Mouse (Mus musculus): ENCODE measurements around the gene Trappc12. TPM values are rescaled to one million over a fixed set of nuclear protein-coding genes. Genes with fewer than 3 reads are reported as not detected.
A peak's percentile ranks its signal among the peaks of the same experiment; 100 is the strongest.

The Trappc12 gene
- polyA plus RNA-seq, 1 experiment from 2014 or later: 41.9 TPM

DNA sequence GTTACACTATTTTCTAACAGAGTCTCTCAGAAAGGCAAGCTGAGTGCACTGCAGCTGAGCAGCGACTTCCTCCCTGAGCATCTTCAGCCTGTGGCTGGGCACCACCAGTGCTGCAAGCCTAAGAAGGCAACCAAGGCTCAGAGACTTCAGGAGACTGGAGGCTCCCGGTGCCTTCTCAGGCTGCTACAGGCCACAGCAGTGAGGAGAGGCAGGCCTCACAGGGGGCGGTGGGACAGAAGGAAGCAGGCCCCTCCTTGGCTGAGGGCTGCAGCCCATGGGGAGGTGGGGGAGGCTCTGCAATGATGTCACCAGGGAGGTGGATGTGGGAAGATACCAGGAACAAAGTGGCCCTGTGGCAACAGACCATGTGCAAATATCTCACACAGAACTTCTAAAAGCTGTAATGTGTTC is 50.2 kb downstream of the Trappc12 start:
- no peaks in the 10 kb centered on the region for H3K27me3 ChIP-seq
- ATAC-seq (ENCODE audit: low FRiP score): peak; percentile 18; the same call in 1 of the 2 replicates
- peak overlapping the region; percentile 53 for H3K9ac ChIP-seq
- peaks cover 18% of the 10 kb centered on the region for H3K36me3 ChIP-seq
- 31% methylated on average over 3 of the region's 3 CpGs for WGBS
- no peak overlapping the region for H3K4me3 ChIP-seq
- H3K27ac ChIP-seq: peak overlapping the region; percentile 89
- H3K9me3 ChIP-seq: no peaks in the 10 kb centered on the region
- H3K4me2 ChIP-seq: no peak overlapping the region
- peaks cover 43% of the 10 kb centered on the region for H3K4me1 ChIP-seq (replicated peaks)

DNA sequence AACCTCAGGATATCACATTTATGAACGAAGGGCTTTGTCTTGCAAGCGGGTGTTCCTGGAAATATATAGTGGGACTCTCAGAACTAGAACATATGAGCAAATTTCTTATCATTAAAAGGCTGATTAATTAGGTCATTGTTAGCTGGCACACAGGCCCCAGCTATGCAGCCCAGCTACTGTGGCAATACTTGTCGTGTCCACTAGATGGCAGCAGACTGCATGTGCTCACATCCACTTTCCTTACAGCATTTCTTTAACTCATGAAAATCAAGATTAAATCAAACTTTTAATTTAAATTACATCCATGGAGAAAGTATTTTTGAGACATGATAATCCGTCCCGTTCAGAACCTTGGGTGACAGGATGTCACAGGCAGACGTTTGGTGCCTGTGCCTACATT is 50.6 kb downstream of the Trappc12 start:
- no peak overlapping the region for H3K4me3 ChIP-seq
- WGBS: 10% methylated on average over 6 of the region's 6 CpGs
- H3K4me1 ChIP-seq (replicated peaks): peaks cover 39% of the 10 kb centered on the region
- peaks cover 22% of the 10 kb centered on the region for H3K36me3 ChIP-seq
- H3K9me3 ChIP-seq: no peaks in the 10 kb centered on the region
- H3K9ac ChIP-seq: 0 out of 2 replicates have a peak overlapping the region, but pooled peaks have one; percentile 46
- peak; percentile 39; the same call in 1 of the 2 replicates for ATAC-seq (ENCODE audit: low FRiP score)
- H3K27ac ChIP-seq: peak overlapping the region; percentile 89
- H3K27me3 ChIP-seq: no peaks in the 10 kb centered on the region
- H3K4me2 ChIP-seq: no peak overlapping the region

DNA sequence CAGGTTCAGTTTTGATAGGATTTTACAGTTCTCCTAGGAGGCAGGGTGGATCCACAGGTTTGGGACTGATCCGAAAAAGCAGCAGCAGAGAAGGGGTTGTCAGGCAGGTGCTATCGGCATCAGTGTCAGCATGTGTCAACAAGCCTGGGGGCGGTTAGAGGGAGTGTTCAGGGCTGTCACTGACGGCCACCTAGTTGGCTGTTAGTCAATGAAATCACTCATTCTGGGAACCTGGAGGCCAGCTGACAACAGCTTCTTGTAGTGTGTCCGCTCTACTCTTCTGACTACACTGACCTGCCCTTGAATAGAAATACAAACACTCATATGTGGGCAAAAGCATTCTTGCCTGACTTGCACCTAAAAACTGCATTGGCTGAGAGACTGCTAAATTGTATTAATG is 51.2 kb downstream of the Trappc12 start:
- peaks cover 28% of the 10 kb centered on the region for H3K36me3 ChIP-seq
- H3K27ac ChIP-seq: peak overlapping the region; percentile 75
- no peak for ATAC-seq (ENCODE audit: low FRiP score)
- H3K9ac ChIP-seq: peak overlapping the region; percentile 58; the same call in 1 of the 2 replicates
- no peak overlapping the region for H3K4me3 ChIP-seq
- peaks cover 33% of the 10 kb centered on the region for H3K4me1 ChIP-seq (replicated peaks)
- H3K9me3 ChIP-seq: no peaks in the 10 kb centered on the region
- WGBS: 66% methylated on average over 5 of the region's 5 CpGs
- no peaks in the 10 kb centered on the region for H3K27me3 ChIP-seq
- no peak overlapping the region for H3K4me2 ChIP-seq

DNA sequence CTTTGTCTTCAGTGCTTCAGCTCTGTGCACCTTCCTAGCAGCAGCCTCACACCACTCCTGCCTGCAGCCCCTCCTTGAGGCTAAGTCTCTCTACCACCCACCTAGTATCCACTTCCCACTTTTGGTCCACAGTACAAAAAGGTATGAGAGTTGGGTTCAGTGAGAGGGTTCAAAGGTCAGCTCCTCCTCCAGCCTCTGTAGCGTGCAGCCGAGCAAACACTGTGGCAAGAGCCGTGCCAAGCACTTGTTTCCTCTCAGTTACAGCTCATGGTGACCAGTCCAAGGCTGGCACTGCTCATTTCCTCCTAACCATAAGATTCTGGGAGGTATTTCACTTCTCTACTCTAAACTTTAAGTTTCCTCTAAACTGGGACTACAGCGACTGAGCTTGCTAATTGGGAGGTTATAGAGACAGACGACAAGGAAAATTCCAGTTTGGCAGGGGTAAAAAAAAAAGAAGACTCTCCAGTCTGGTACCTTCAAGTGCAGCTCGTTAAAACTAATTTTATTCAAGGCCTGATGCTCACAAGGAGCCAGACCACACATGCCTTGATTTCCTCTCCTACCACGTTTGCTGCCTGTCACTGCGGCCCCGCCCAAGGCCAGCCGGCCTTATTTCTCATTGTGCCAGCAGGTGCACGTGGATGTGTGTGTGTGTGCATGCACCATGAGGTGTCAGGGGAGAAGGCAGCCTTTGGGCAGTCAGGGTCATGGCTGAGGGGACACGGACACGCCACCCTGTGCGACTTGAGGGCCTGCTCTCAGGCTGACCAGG is 52.3 kb downstream of the Trappc12 start:
- Histone ChIP-seq H3K4me3 (no peak overlapping the region), H3K9me3 (no peaks in the 10 kb centered on the region), H3K27ac (no peak overlapping the region; the same call in 1 of the 2 replicates), H3K9ac (no peak overlapping the region), H3K4me2 (no peak overlapping the region), H3K27me3 (no peaks in the 10 kb centered on the region), H3K4me1 (replicated peaks) (peaks cover 32% of the 10 kb centered on the region), H3K36me3 (peaks cover 34% of the 10 kb centered on the region)
- 69% methylated on average over 14 of the region's 14 CpGs for WGBS
- no peak for ATAC-seq (ENCODE audit: low FRiP score)

DNA sequence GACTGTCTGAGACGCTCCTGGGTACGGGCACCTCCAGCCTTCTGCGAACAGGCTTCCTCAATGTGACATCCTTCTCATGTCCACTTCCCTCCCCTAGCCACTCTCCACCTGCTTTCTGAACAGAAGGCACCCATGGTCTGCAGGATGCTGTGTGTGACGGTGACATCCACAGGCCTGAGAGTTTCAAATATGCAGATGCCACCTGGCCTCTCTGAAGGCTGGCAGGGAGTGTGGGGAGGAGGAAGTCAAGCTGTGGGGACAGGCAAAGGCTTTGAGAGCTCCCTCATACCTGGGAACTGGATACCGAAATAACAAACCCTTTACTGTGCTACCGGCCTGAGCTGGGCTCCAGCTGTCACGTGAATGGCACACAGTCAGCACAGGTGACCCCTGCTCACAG is 55.5 kb downstream of the Trappc12 start:
- H3K4me2 ChIP-seq: no peak overlapping the region
- no peaks in the 10 kb centered on the region for H3K27me3 ChIP-seq
- H3K4me3 ChIP-seq: no peak overlapping the region
- H3K27ac ChIP-seq: no peak overlapping the region
- no peaks in the 10 kb centered on the region for H3K9me3 ChIP-seq
- ATAC-seq (ENCODE audit: low FRiP score): no peak
- 90% methylated on average over 7 of the region's 7 CpGs for WGBS
- peaks cover 11% of the 10 kb centered on the region for H3K4me1 ChIP-seq (replicated peaks)
- peaks cover 60% of the 10 kb centered on the region for H3K36me3 ChIP-seq
- no peak overlapping the region; the same call in 1 of the 2 replicates for H3K9ac ChIP-seq

DNA sequence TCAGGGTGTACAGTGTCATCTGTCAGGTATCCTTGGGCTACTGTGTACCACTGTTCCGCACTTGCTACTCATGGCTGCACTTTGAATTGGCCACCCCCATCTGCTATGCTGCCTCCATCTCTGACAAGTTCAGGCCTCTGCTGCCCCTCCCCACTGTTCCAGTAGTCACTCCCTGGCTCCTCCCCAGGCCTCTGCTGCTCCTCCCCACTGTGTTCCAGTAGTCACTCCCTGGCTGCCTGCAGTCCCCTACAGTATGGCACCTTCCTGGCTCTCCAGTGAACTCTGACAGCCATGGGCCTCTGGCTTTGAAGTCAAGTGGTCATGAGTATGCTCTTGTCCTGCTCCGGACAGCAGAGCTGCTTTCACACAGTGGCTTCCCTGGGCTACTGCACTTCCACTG is 56.0 kb downstream of the Trappc12 start:
- Histone ChIP-seq H3K4me1 (replicated peaks) (peaks cover 7% of the 10 kb centered on the region), H3K27ac (no peak overlapping the region), H3K9me3 (no peaks in the 10 kb centered on the region), H3K36me3 (peaks cover 66% of the 10 kb centered on the region), H3K4me2 (no peak overlapping the region), H3K27me3 (no peaks in the 10 kb centered on the region), H3K9ac (no peak overlapping the region), H3K4me3 (no peak overlapping the region)
- 72% methylated on average over 2 of the region's 2 CpGs for WGBS
- ATAC-seq (ENCODE audit: low FRiP score): no peak

DNA sequence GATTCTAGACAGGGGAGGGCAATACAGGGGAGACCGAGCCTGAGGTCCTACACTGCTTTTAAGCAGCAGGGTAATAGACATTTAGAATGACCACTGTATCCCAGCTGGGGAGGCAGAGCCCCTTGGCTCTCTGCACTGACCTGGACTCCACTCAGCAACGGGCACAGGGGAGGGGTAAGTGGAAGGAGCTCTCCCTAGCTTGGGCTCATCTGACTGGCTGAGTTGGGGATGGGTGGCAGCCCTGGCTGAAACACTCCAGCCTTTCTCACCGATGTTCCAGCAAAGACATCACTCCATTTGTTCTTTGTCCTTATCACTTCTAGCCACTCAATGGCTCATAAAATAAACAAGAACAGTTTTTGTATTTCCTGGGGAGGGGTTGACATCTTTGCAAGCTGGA is 56.5 kb downstream of the Trappc12 start:
- H3K4me1 ChIP-seq (replicated peaks): peaks cover 3% of the 10 kb centered on the region; the same call in 1 of the 2 replicates
- 87% methylated on average over 3 of the region's 3 CpGs for WGBS
- no peaks in the 10 kb centered on the region for H3K9me3 ChIP-seq

DNA sequence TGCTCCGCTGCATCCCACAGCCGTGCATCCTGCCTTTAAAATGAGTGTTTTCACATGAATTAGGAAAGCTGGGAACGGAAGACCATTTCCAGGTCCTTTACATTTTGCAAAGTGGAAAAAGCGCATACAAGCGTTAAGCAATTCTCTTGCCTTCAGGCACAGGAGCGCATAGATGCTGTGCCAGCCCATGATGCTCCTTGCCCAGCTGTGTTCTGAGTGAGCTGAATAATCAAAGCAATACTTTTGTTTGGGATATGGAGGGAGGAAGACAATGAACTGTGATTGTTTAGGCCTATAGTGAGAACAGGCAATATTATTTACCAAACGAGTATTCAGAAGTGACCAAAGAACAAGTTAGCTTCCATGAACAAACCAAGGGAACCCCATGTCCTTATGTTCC is 59.5 kb downstream of the Trappc12 start:
- H3K36me3 ChIP-seq: peaks cover 66% of the 10 kb centered on the region
- ATAC-seq (ENCODE audit: low FRiP score): no peak
- no peak overlapping the region for H3K9ac ChIP-seq
- H3K4me2 ChIP-seq: no peak overlapping the region
- H3K9me3 ChIP-seq: no peaks in the 10 kb centered on the region
- H3K27me3 ChIP-seq: no peaks in the 10 kb centered on the region
- peaks cover 9% of the 10 kb centered on the region for H3K4me1 ChIP-seq (replicated peaks)
- H3K27ac ChIP-seq: no peak overlapping the region
- WGBS: 95% methylated on average over 7 of the region's 7 CpGs
- H3K4me3 ChIP-seq: no peak overlapping the region

More for the DNA sequence above, 56.5 kb downstream of the Trappc12 start:
- H3K9ac ChIP-seq: no peak overlapping the region
- ATAC-seq (ENCODE audit: low FRiP score): no peak
- no peak overlapping the region for H3K27ac ChIP-seq
- no peak overlapping the region for H3K4me2 ChIP-seq
- no peak overlapping the region for H3K4me3 ChIP-seq
- no peaks in the 10 kb centered on the region for H3K27me3 ChIP-seq
- H3K36me3 ChIP-seq: peaks cover 70% of the 10 kb centered on the region

DNA sequence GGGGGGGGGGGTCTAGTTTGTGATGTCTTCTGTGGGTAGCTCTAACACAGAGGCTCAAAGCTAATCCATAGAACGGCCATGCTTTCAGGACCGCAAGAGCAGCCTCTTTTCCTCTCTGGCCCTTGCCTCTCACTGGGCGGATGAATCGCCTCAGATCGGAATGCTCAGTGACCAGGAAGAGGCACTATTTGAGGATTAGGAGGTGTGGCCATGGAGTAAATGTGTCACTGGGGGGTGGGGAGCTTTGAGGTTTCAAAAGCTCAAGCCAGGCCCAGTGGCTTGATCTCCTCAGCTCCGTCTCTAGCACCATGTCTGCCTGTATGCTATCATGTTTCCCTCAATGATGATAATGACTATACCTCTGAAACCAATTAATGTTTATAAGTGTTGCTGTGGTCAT is 61.3 kb downstream of the Trappc12 start:
- peaks cover 50% of the 10 kb centered on the region for H3K36me3 ChIP-seq
- H3K4me2 ChIP-seq: no peak overlapping the region
- ATAC-seq (ENCODE audit: low FRiP score): no peak
- H3K4me1 ChIP-seq (replicated peaks): peaks cover 9% of the 10 kb centered on the region
- WGBS: 87% methylated on average over 6 of the region's 6 CpGs
- no peaks in the 10 kb centered on the region for H3K27me3 ChIP-seq
- H3K27ac ChIP-seq: no peak overlapping the region
- H3K9me3 ChIP-seq: no peaks in the 10 kb centered on the region
- H3K4me3 ChIP-seq: no peak overlapping the region
- no peak overlapping the region for H3K9ac ChIP-seq

DNA sequence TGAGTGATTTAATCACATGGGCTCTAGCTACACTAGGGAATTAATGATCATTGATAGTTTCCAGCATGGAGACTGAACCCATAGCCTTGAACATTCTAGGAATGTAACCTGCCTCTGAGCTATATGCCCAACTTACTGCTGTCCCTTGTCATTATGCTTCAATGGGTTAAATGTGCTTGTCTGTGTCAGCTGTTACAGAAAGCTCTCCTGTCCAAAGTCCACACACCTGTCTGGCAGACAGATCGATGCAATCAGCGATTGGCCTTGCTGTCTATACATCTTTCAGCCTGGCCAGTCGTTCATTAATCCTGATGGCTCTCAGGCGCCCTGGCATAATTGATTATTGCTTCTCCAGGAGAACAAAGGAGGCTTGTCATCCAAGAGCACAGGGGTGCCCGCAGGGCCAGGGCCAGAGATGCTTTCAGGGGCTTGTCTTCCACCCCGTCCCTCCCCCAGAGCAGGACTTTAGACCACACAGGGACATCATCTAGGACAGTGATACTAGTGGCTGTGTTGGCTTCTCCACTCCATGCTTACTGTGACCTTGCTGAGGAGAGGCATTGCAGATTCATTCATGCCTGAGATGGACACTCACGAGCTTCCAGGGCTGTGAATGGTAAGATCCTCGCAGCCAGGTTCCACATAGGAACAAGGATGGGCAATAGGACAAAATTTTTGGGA is 63.9 kb downstream of the Trappc12 start:
- Histone ChIP-seq H3K9ac (peak overlapping the region; percentile 8; the same call in 1 of the 2 replicates), H3K27ac (peak overlapping the region; percentile 60), H3K9me3 (no peaks in the 10 kb centered on the region), H3K27me3 (no peaks in the 10 kb centered on the region), H3K4me3 (no peak overlapping the region), H3K36me3 (peaks cover 38% of the 10 kb centered on the region), H3K4me2 (no peak overlapping the region), H3K4me1 (replicated peaks) (peaks cover 9% of the 10 kb centered on the region)
- peak; percentile 43 for ATAC-seq (ENCODE audit: low FRiP score)
- WGBS: 42% methylated on average over 8 of the region's 8 CpGs

DNA sequence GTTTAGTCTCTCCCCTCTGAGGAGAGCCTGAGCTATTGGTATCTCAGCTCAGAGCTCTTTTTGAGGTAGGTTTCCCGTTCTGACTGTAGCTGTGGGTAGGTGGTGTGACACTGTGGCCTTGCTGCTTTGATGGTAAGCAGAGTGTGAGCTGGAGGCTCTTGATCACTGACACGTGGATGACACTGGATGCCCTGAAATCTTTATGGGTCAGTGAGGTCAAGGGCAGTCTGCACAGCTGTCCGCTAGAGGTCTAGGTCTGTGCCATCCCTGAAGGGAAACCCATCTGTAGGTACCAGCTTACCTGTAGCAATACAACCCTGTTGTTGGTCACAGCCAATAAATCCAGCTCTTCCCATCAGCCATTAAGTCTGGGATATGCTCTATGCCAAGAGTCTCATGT is 64.5 kb downstream of the Trappc12 start:
- peaks cover 33% of the 10 kb centered on the region for H3K36me3 ChIP-seq
- no peaks in the 10 kb centered on the region for H3K27me3 ChIP-seq
- ATAC-seq (ENCODE audit: low FRiP score): 0 out of 2 replicates have a peak, but pooled peaks have one; percentile 2
- H3K4me1 ChIP-seq (replicated peaks): peaks cover 9% of the 10 kb centered on the region
- H3K9me3 ChIP-seq: no peaks in the 10 kb centered on the region
- no peak overlapping the region for H3K4me3 ChIP-seq
- 74% methylated on average over 3 of the region's 3 CpGs for whole genome bisulfite sequencing
- H3K9ac ChIP-seq: no peak overlapping the region
- peak overlapping the region; percentile 60; the same call in 1 of the 2 replicates for H3K27ac ChIP-seq
- H3K4me2 ChIP-seq: no peak overlapping the region

DNA sequence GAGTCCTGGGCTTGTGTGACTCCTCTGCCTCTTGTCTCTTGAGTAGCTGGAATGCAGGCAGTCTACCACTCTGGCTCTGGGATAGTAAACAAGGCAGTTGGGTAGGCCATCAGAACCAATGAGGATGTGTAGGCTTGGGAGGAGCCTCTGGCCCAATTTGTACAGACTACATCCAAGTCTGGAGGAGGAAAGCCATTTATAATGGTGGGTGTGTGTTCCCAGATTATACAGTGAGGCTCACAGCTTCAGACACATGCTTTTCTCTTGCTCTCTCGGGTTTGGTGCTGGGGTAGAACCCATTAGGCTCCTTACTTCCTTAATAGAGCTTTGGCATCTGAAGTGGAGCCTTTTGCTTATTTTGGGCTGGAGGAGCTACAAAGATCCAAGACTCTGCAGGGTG is 65.6 kb downstream of the Trappc12 start:
- ATAC-seq (ENCODE audit: low FRiP score): no peak

More for the DNA sequence above, 65.6 kb downstream of the Trappc12 start:
- H3K9ac ChIP-seq: no peak overlapping the region
- peaks cover 22% of the 10 kb centered on the region for H3K36me3 ChIP-seq
- no peaks in the 10 kb centered on the region for H3K27me3 ChIP-seq
- 84% methylated on average over 1 of the region's 1 CpGs for WGBS
- H3K27ac ChIP-seq: no peak overlapping the region
- no peak overlapping the region for H3K4me2 ChIP-seq
- H3K4me1 ChIP-seq (replicated peaks): peaks cover 9% of the 10 kb centered on the region
- H3K9me3 ChIP-seq: no peaks in the 10 kb centered on the region
- no peak overlapping the region for H3K4me3 ChIP-seq
